Mouse (Mus musculus) midbrain, embryonic 14.5 days (tissue): ENCODE results near the gene Syt1. TPM values are rescaled to one million over a fixed set of nuclear protein-coding genes. Genes with fewer than 3 reads are reported as not detected.
A peak's percentile ranks its signal among the peaks of the same experiment; 100 is the strongest.

Experiments used
- ATAC-seq: fragments of 200-750 bp; cut with Nextera tagmentation; 2 replicates; pipeline ENCODE4 v1.8.0; 2017; ENCODE audit warnings: moderate number of reproducible peaks, moderate library complexity; ENCODE audit not compliant: low FRiP score, low TSS enrichment
- DNase-seq: peaks from one replicate; pipeline ENCODE4 v3.0.0-alpha.2; 2015
- H3K27ac ChIP-seq: fragments of 300-500 bp; sonication (generic); replicated peaks from 2 replicates; pipeline ENCODE4 v1.5.1; 2014; ENCODE audit warnings: mild to moderate bottlenecking, low read depth, low read length, moderate library complexity
- H3K27me3 ChIP-seq: fragments of 300-500 bp; sonication (generic); 2 replicates; pipeline ENCODE4 v1.6.1; 2014; ENCODE audit warnings: low read length, control low read depth, mixed read lengths; ENCODE audit not compliant: control insufficient read depth, insufficient read depth
- H3K36me3 ChIP-seq: fragments of 300-500 bp; sonication (generic); 2 replicates; pipeline ENCODE4 v1.6.1; 2014; ENCODE audit warnings: low read length, control low read depth; ENCODE audit not compliant: control insufficient read depth, insufficient read depth
- H3K4me1 ChIP-seq: fragments of 300-500 bp; sonication (generic); 2 replicates; pipeline ENCODE4 v1.6.1; 2014; ENCODE audit warnings: mild to moderate bottlenecking, antibody characterized with exemption, low read length, control low read depth; ENCODE audit not compliant: control insufficient read depth, insufficient read depth
- H3K4me2 ChIP-seq: fragments of 300-500 bp; sonication (generic); 2 replicates; pipeline ENCODE4 v1.6.1; 2014; ENCODE audit warnings: mild to moderate bottlenecking, low read length, moderate library complexity
- H3K4me3 ChIP-seq: fragments of 300-500 bp; sonication (generic); replicated peaks from 2 replicates; pipeline ENCODE4 v1.5.1; 2014; ENCODE audit warnings: low read depth, low read length
- H3K9ac ChIP-seq: fragments of 300-500 bp; sonication (generic); replicated peaks from 2 replicates; pipeline ENCODE4 v1.6.1; 2014; ENCODE audit warnings: mild to moderate bottlenecking, low read length, moderate library complexity
- H3K9me3 ChIP-seq: fragments of 300-500 bp; sonication (generic); 2 replicates; pipeline ENCODE4 v1.6.1; 2016; ENCODE audit warnings: low read length, control low read depth, mixed read lengths; ENCODE audit not compliant: control insufficient read depth
- WGBS: fragments of 180-500 bp; shearing (Covaris S2); extraction: QIAGEN DNeasy Blood & Tissue Kit; methylation state at CpG from one replicate; pipeline ENCODE4 v1.1.7; 2014; 5-methylcytosine and 5-hydroxymethylcytosine counted together
- polyA plus RNA-seq: library from polyadenylated mRNA; unstranded; fragments of >200 nt; fragmentation: Nextera tagmentation; extraction: Ambion mirVana; gene quantifications from 2 replicates; pipeline ENCODE4 v1.2.1, GENCODE M21; 2014

Syt1 gene
- polyA plus RNA-seq, 1 experiment from 2014 or later: 103 TPM

DNA sequence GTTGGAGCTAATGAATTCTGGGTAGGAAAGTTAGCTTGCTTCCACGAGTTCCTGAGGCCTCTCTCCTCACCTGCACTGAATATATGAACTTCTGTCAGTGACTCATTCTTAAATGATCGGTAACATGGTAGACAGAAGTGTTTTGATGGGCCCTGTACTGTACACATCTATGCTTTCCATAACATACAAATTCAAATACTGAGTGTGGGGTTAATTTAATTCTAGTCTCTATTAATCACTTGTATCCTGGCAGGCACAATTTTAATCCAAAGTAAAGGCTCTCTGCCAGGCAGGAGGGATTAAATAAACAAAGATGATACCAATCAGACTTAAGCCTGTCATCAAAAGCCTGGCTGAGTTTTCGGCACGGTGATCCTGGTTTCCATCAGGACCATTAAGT lies 136.1 kb downstream of the Syt1 start:
- H3K27ac ChIP-seq: no peak overlapping the region
- peaks cover 6% of the 10 kb centered on the region; the same call in 1 of the 2 replicates for H3K4me1 ChIP-seq
- H3K27me3 ChIP-seq: no peaks in the 10 kb centered on the region
- 58% methylated on average over 4 of the region's 4 CpGs for WGBS
- H3K4me3 ChIP-seq: no peak overlapping the region
- H3K9ac ChIP-seq: no peak overlapping the region
- H3K36me3 ChIP-seq: no peaks in the 10 kb centered on the region
- no peak overlapping the region for H3K4me2 ChIP-seq
- H3K9me3 ChIP-seq: no peaks in the 10 kb centered on the region
- no peak for DNase-seq
- no peak for ATAC-seq

DNA sequence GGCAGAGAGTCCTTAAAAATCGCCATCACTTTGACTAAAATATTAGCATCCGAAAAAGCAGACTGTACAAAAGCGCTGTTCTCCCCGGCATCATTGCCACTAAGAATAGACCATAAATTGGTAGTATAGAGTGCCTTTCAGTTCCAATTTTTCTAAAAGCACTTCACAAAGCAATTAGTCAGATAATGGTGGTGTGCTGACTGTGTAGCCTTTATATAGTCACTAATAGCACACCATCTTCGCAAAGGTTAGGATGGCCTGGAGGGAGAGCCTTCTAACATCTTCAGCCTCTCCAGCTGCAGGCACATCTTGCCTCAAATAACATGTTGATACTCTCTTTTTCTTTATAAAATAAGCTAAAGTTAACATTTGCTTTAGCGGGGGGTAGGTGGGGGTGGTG lies 138.4 kb downstream of the Syt1 start:
- H3K36me3 ChIP-seq: no peaks in the 10 kb centered on the region
- H3K9ac ChIP-seq: no peak overlapping the region
- 77% methylated on average over 6 of the region's 6 CpGs for WGBS
- no peaks in the 10 kb centered on the region for H3K27me3 ChIP-seq
- DNase-seq (no peak), ATAC-seq (no peak)
- no peak overlapping the region for H3K4me2 ChIP-seq
- H3K9me3 ChIP-seq: no peaks in the 10 kb centered on the region
- H3K27ac ChIP-seq: no peak overlapping the region
- no peak overlapping the region for H3K4me3 ChIP-seq
- H3K4me1 ChIP-seq: peaks cover 6% of the 10 kb centered on the region; the same call in 1 of the 2 replicates

DNA sequence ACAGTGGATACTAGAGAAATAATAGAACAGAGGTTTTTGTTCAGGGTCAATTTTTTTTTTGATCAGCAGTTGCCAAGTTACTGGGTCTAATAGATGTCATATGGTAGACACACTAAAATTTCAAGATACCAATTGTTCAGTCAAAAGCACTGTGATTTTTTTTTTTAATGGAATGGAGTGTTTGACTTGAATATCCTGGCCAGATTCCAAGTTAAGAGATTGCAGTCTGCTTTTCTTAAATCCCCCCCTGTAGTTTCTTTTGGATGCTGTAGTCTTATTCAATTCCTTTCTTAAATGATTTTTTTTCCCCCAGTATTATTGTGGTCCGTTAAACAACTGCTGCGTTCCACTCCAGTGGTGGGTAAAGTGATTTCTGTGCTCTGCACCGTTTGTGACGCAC lies 140.2 kb downstream of the Syt1 start:
- Histone ChIP-seq H3K9ac (no peak overlapping the region), H3K9me3 (no peaks in the 10 kb centered on the region), H3K27ac (no peak overlapping the region), H3K4me2 (no peak overlapping the region), H3K36me3 (no peaks in the 10 kb centered on the region), H3K4me1 (peaks cover 6% of the 10 kb centered on the region; the same call in 1 of the 2 replicates), H3K27me3 (no peaks in the 10 kb centered on the region), H3K4me3 (no peak overlapping the region)
- WGBS: 53% methylated on average over 4 of the region's 4 CpGs
- no peak for DNase-seq
- no peak for ATAC-seq

DNA sequence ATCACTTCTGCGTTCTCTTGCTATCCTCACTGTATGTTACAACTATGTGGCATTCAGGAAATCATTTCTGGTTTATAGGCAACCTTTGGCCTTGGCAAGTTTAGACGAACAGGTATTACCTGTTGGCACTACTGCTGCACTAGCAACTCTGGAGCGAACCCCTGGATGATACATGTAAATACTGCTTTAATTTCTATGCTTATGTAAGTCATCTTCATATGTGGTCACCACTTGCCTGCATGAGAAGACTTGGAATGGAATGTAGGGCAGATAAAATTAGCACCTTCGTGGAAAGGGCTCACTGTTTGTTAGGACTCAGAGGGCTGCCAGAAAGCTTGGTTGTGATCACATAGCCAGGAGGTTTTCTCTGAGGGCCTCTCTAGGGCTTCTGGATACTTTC lies 142.6 kb downstream of the Syt1 start:
- WGBS: 90% methylated on average over 4 of the region's 4 CpGs
- H3K36me3 ChIP-seq: no peaks in the 10 kb centered on the region
- H3K4me2 ChIP-seq: no peak overlapping the region
- ATAC-seq (no peak), DNase-seq (no peak)
- no peaks in the 10 kb centered on the region for H3K9me3 ChIP-seq
- no peak overlapping the region for H3K27ac ChIP-seq
- H3K27me3 ChIP-seq: no peaks in the 10 kb centered on the region
- no peak overlapping the region for H3K9ac ChIP-seq
- H3K4me1 ChIP-seq: peaks cover 3% of the 10 kb centered on the region; the same call in 1 of the 2 replicates
- no peak overlapping the region for H3K4me3 ChIP-seq

DNA sequence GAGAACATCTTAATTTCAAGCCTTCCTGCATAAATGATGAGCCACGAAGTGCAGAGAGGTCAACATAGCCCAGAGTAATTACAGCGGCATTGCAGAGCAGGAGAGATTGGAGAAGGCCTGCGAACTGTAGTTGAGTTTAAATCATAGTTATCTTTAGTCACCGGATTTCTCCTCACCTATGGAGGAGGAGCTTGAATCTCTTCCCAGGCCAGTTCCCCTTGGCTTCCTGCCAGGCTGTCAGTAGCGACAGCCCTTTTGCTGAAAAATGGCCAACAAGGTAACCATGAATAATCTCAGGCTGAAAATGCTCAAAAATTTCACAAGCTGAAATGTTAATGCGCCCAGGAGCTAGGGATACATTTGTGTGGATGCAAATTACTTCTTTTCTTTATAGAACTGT lies 143.6 kb downstream of the Syt1 start:
- H3K27me3 ChIP-seq: no peaks in the 10 kb centered on the region
- no peak overlapping the region for H3K9ac ChIP-seq
- 71% methylated on average over 6 of the region's 6 CpGs for WGBS
- no peaks in the 10 kb centered on the region for H3K4me1 ChIP-seq
- DNase-seq (peak; percentile 61), ATAC-seq (no peak)
- H3K4me3 ChIP-seq: no peak overlapping the region
- no peak overlapping the region for H3K4me2 ChIP-seq
- H3K9me3 ChIP-seq: no peaks in the 10 kb centered on the region
- H3K27ac ChIP-seq: no peak overlapping the region
- H3K36me3 ChIP-seq: no peaks in the 10 kb centered on the region

DNA sequence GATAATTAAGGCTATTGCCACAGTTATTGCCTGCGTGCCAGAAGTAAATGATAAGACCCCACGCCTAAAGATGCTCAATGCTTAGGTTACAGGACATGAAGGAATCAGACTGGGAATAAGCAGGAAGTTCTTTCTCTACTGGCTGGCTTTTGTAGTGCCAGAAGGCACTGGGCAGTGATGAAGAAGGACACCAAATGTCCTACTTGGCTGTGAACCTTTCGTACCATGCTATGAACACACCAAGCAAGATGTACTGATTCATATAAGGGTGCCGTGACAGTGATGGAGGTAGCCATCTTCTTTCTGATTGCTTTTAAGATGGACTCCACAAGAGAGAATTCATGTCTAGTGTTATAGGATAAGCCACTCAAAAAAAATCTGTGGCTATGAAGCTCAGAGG lies 145.2 kb downstream of the Syt1 start:
- H3K36me3 ChIP-seq: no peaks in the 10 kb centered on the region
- H3K4me1 ChIP-seq: no peaks in the 10 kb centered on the region
- H3K9me3 ChIP-seq: no peaks in the 10 kb centered on the region
- H3K4me3 ChIP-seq: no peak overlapping the region
- no peak overlapping the region for H3K27ac ChIP-seq
- DNase-seq (no peak), ATAC-seq (no peak)
- no peak overlapping the region for H3K9ac ChIP-seq
- H3K27me3 ChIP-seq: no peaks in the 10 kb centered on the region
- no peak overlapping the region for H3K4me2 ChIP-seq
- 95% methylated on average over 4 of the region's 4 CpGs for WGBS

DNA sequence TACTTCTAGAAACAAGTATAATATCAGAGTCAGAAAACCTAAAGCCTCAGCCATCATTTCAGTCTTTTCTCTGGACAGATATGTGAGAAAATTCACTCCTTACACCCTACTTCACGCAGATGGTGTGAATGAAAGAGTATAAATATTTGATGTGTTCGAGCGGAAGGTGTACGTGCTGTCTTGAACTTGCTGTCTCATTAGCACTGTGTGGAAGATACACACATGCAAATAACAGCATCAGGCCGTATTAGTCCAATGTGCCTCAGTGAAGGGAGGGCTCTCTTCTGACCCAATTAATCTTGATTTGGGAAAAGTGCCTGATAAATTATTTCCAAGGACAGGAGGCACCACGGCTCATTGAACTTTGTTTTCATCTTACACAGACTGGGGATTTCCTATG lies 154.8 kb downstream of the Syt1 start:
- no peaks in the 10 kb centered on the region for H3K27me3 ChIP-seq
- DNase-seq: no peak
- H3K9me3 ChIP-seq: no peaks in the 10 kb centered on the region
- no peak for ATAC-seq
- no peaks in the 10 kb centered on the region for H3K36me3 ChIP-seq
- no peak overlapping the region for H3K4me3 ChIP-seq
- 70% methylated on average over 6 of the region's 6 CpGs for WGBS
- no peak overlapping the region for H3K27ac ChIP-seq
- no peak overlapping the region for H3K4me2 ChIP-seq
- no peak overlapping the region for H3K9ac ChIP-seq
- H3K4me1 ChIP-seq: no peaks in the 10 kb centered on the region

DNA sequence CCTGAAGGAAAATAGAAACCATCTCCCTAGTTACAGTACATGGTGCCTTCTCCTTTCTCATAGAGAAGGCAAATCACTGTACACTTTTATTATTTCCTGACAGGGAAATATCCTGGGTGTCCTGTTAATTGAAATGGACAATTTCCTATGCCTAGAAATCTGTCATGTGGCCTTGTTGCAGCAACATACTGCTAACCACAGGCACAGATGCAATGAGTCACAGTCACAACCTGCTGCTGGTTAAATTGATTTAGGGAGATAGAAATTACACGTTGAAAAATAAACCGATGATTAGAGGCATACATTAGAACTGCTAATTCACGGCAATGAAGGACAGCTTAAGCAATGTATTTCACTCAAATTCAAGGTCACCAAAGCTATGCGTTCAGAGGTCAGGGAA lies 158.0 kb downstream of the Syt1 start:
- no peak overlapping the region for H3K27ac ChIP-seq
- ATAC-seq (no peak), DNase-seq (no peak)
- H3K36me3 ChIP-seq: no peaks in the 10 kb centered on the region
- H3K9me3 ChIP-seq: no peaks in the 10 kb centered on the region
- H3K27me3 ChIP-seq: no peaks in the 10 kb centered on the region
- no peak overlapping the region for H3K4me2 ChIP-seq
- no peak overlapping the region for H3K9ac ChIP-seq
- WGBS: 88% methylated on average over 4 of the region's 4 CpGs
- H3K4me1 ChIP-seq: no peaks in the 10 kb centered on the region
- no peak overlapping the region for H3K4me3 ChIP-seq

DNA sequence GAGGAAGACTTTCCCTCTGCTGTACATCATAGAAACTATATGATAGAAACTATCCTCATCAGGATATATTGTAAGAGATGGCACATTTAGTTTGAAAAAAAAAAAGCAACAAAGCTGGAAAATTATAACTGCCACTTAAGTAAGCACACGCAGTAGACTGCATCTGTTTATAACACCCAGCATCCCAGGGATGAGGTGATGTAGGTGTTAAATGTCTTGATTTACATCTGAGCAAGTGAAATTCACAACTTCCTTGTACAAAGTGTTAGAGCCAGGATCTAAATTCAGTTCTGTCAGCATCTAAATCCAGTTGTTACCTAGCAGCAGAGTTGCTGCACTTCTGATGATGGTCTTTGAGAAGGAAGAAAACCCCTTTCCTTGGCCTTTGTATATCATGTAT lies 173.3 kb downstream of the Syt1 start:
- no peak for ATAC-seq
- DNase-seq: no peak
- H3K36me3 ChIP-seq: no peaks in the 10 kb centered on the region
- H3K4me2 ChIP-seq: no peak overlapping the region
- no peak overlapping the region for H3K9ac ChIP-seq
- 98% methylated on average over 1 of the region's 1 CpGs for WGBS
- H3K9me3 ChIP-seq: no peaks in the 10 kb centered on the region
- no peak overlapping the region for H3K4me3 ChIP-seq
- H3K4me1 ChIP-seq: 0 out of 2 replicates have a peak, but pooled peaks cover 1% of the 10 kb centered on the region
- H3K27ac ChIP-seq: no peak overlapping the region
- H3K27me3 ChIP-seq: no peaks in the 10 kb centered on the region
